Mouse (Mus musculus): Measurements from ENCODE around the gene Bnip3.

Gene Bnip3

GRCm38 (mm10) chr7:138909277-138910192 lies at the start of gene Bnip3:
Gene Bnip3 (minus strand): TSS chr7:138909519.
- DNase-seq, result peak; percentile 93

DNA sequence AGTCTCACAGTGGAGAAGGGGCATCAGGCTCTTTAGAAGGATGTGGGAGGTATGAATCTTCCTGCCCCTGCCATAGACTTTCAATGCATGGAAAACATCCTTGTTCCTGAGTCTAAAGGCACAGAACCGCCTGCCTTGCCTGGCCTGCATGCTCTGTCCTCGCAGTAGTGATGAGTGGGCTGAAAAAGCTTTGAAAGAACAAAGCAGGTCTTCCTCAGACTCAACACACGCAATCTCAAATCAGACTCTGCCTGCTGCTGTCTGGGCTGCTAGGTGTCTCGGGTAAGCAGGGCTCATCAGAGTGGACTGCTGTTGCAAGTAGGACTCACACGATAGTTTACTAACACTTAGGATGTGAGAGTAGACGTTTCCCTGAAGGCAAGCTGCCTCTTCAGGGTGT lies 47.8 kb upstream of the Bnip3 start:
- DNase-seq, result no peak

DNA sequence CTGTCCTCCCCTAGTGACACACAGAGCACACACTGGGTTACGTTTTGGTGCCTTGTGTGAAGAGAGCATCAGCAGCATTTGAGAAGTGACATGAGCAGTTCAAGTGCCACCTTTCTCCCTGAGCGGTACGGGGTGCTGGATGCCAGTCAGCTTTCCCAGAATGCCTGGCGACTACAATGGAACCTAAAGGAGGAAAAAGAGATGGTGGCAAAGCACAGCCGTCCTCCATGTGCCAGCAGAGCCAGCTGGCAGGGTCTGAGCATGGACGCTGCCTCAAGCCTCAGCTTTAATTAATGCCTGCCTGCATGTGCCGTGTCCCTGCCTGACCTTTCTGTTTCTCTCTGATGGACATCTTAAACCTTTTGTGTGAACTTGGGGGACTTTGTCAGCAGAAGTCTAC lies 46.5 kb upstream of the Bnip3 start:
- no peak for DNase-seq

- no peak for DNase-seq
Measured at GRCm38 (mm10) chr7:138948309-138948708, 39.0 kb upstream of the Bnip3 start.

GRCm38 (mm10) chr7:138947741-138948140 lies 38.4 kb upstream of the Bnip3 start:
- no peak for DNase-seq

- no peak for DNase-seq
Measured at GRCm38 (mm10) chr7:138945668-138946067, 36.3 kb upstream of the Bnip3 start.

DNA sequence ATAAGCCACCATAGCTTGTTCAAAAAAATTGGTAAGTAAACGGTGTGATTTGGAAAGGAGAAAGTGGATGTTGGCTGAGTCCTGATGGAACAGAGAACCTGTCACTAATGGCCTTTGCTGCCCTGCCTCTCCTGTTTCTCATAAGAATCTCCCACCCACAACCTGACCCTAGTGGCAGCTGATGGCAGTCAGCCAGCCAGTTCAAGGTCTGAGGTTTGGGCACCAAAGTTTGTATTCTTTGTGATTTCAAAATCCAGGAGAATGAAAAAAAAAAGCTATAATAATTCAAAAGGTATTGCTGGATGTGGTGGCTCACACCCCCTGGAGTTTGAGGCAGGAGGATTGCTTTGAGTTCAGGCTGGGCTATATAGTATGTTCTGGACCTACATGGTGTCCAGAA lies 33.0 kb upstream of the Bnip3 start:
- no peak for DNase-seq

GRCm38 (mm10) chr7:138941571-138941970 lies 32.3 kb upstream of the Bnip3 start:
- no peak for DNase-seq

DNA sequence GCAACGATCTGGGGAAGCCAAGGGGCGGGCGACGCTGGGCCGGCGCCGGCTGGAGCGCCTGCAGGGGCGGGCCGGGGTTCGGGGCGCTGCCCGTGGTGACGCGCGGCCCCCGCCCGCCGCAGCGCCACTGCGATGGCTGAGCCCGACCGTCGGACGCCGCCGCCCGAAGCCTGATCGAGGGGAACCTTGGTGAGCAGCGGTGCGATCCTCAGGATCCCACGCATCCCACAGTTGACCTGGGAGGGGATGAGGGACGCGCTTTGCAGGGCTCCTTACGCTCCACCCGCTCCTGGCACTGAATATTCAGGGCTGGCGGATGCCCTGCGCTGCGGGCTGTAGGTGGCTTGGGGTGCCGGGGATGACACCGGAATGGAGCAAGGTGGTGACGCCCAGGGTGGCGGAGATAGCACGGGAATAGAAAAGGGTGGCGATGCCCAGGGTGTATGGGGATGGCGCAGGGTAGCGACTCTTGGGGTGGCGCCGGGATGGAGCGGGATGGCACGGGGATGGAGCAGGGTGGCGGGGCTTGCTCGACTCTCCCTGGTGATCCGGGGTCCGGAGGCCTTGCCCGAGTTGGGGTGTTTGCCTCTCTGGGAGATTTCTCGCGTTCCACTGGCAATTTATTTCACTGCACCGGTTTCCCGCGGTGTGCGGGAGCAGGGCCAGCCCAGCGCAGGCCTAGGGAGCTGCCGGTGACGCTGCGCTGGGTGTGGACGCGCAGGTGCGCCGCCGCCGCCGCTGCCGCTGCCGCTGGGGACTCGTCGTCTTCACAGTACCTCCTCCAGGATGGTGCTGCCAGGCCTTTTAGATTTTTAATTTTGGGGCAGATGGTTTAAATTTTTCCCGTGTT lies 31.5 kb upstream of the Bnip3 start, which contains the start of gene Jakmip3:
Gene Jakmip3, plus strand, starts transcription at position 119 of the 850 bp plus-strand sequence.
- peak; percentile 11 for DNase-seq

- DNase-seq, result no peak
Measured at GRCm38 (mm10) chr7:138940256-138940611, 30.9 kb upstream of the Bnip3 start.

DNA sequence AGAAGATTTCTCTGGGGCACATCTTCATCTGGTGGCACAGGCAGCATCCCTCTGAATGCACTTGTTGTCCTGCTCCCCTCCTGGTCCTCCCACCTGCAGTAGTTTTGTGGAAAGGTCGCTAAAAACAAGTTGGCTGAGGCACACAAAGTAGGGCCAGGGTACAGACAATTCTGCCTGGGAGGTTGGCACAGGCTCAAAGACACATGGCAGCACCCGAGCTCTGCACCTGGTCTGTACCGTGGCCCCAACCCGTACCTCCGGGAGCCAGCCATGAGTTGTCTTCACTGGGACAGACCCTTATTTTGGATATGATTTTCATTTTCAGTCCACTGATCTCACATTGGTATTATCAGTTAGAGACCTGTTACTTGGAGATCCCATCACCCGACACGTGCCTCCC lies 29.7 kb upstream of the Bnip3 start:
- no peak for DNase-seq

DNA sequence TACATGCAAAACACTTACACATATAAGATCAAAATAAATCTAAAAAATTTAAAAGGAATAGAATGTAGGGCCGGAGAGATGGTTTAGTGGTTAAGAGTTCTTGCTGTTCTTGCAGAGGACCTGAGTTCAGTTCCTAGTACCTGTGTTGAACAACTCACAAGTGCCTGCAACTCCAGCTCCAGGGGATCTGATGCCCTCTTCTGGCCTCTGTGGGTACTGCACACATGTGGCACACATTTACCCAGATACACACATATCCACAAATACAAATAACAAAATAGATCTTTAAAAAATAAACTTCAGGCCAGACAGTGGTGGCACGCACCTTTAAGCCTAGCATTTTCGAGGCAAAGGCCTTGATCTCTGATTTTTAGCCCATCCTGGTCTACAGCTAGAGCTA lies 25.2 kb upstream of the Bnip3 start:
- DNase-seq, result no peak

DNA sequence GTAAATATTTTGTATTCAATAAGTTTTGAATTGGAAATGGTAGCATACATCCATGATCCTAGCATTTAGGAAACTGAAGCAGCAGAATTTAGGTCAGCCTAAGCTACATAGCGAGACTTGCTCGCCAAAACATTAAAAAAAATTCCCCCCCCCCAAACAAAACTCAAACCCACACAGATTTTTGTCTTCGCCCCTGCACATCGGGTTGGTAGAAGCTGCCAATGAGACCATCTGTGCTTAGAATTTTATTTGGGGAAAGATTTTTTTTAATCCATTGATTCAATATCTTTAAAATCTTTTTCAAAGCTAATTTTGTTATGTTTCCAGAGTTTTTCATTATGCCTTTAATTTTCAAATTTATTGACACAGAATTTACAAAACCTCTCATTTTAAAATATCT lies 19.1 kb upstream of the Bnip3 start:
- DNase-seq, result no peak

- DNase-seq, result peak; percentile 48
Measured at GRCm38 (mm10) chr7:138923756-138924425, 14.6 kb upstream of the Bnip3 start.

- no peak for DNase-seq
Measured at GRCm38 (mm10) chr7:138921611-138922010, 12.3 kb upstream of the Bnip3 start.

DNA sequence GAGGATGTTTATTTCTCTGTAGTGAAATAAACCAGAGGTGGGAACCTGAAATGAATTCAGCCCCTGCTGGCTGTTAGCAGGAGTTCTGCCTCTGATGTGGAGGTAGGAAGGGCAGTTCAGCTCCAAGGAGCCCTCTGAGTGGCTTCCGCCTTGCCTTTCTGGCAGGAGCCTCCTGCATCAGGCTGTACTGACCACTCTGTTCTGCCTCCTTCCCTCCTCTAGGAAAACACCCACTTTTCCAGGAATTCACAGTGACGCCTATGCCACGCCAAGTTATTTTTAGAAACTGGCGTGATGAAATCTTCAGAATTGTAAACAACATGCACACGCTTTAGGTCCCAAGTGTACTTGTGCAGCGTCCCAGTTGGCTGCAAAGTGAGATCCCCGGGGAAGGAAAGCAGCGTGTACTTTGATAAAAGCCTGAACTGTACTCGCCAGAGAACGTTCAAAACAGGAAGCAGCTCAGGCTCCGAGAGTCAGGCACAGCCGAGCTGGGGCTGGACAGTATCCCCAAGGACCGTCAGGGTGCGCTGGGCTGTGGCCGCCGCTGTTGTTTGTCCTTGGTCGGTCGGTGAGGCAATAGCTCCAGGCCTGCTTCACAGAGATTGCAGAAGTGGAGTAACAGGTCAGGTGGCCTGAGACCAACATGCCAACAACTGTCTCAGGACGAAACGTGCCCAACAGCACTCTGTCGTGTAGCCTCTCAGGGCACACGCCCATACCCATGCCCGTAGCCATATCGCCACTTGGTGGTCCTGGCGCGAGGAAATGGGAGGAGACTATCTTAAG lies 10.0 kb upstream of the Bnip3 start:
- peak; percentile 24 for DNase-seq

DNA sequence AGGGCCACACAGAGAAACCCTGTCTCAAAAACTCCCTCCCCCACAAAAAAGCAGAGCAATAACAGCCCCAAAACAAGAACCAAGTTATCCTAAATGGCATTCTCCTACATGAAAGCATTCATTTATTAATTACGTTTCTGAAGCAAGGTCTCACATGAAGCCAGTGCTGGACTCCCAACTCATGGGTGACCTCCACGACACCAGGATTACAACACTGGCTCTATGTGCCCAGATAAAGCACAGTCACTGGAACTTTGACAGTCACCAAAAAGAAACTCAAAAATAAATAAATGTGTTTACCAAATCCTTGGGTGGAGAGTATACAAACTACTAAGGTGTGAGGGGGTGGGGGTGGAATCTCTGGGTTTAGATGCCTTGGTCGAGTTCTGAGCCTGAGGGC lies 4.3 kb upstream of the Bnip3 start:
- no peak for DNase-seq

DNA sequence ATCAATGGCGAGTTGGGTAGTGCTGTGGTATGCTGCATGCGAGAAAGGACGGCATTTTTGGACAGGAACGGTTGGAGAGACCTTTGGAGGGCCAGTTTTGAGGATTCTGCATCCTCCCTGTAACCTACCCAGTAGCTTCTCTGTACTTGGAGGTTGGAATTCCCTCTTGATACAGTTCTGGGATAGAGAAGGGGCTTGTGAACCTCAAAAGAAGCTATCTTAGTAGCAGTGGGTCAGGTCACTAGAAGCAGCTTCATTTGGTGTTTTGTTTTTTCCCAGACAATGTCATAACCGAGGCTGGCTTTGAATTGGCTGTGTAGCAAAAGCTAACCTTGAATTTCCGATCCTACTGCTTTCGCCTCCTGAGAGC lies 859 bp upstream of the Bnip3 start:
- no peak for DNase-seq

DNA sequence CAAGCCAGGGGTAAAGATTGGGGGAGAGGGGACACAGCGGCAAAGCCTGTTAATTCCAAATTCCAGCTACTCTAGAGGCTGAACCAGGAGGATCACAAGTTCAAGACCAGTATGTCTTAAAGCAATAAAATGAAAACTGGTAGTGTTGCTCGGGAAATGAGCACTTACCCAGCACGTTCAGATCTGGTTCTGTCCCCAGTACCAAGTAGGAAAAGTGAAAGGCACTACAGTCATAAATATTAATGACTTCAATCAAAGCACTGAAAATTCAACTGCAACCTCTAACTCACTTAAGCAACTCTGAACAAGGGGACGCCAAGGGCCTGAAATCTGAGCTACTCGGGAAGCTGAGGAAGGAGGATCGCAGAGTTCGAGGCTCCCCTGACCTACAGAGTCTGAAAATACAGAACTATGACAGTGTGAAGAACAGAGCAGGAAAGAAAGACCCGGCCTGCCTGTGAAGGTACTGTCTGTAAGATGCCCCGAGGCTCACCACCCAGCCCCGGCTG lies 497 bp downstream of the Bnip3 start:
- no peak for DNase-seq

GRCm38 (mm10) chr7:138907976-138908375 lies 1.3 kb downstream of the Bnip3 start:
- DNase-seq, result no peak

- no peak for DNase-seq
Measured at GRCm38 (mm10) chr7:138907043-138907442, 2.3 kb downstream of the Bnip3 start.

- DNase-seq, result no peak
Measured at GRCm38 (mm10) chr7:138906441-138906840, 2.9 kb downstream of the Bnip3 start.
